Mouse (Mus musculus): ENCODE measurements around the gene Tsc22d1. TPM values are rescaled to one million over a fixed set of nuclear protein-coding genes. Genes with fewer than 3 reads are reported as not detected.
A peak's percentile ranks its signal among the peaks of the same experiment; 100 is the strongest.

Tsc22d1 gene
- total RNA-seq, 2 experiments from 2014 or later, result 14.4 to 18.6 TPM

DNA sequence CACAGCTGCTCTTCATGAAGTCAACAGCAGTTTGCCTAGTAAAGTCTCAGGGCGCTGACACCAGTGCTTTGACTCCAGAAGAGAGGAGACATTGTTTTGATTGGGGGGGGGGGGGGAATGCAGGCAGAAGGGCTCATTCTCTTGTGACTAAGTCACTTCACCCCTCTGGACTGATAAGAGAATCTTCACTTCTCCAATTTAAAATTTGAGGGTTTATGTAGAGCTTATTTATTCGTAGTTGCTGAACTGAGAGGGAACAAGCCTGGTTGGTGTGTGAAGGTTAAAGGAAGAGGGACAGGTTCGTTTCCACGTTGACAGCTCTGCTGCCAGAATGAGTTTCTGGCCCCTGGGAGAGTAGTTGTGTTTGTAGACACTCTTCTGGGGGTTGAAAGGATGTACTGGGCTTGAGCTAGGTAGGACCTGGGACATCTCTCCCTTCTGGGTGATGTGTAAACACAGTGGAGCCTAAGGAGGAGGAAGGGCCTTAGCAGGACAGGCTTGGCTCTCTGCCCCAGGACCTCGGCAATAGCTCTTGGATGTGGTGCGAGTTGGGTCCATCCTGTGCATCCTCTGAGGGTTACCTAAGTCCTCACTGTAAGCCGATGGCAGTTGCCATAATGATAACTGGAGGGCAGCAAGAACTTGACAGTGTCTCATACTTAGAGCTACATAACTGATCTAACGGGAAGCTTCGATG lies 93.2 kb downstream of the Tsc22d1 start:
- ATAC-seq (replicated peaks; ENCODE audit: low FRiP score, poor library complexity, severe bottlenecking), result no peak

DNA sequence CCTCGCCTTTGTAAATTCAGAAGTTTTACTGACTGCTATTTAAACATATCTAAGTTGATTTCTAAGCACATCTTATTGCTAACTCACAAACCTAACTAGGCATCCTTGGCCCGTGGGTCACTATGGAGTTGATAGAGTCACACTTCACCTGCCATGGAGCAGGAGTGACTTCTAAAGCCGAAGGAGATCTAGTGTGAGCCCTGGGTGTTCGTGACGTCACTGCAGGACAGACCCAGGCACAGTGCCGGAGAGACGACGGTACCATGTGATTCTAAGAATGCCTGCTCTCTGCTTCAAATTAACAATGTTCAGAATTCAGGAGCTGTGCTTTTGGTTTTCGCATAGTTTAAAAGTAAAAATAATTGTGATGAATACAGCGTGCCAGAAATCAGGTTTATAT lies 93.9 kb downstream of the Tsc22d1 start:
- no peak for ATAC-seq (replicated peaks; ENCODE audit: low FRiP score, poor library complexity, severe bottlenecking)

DNA sequence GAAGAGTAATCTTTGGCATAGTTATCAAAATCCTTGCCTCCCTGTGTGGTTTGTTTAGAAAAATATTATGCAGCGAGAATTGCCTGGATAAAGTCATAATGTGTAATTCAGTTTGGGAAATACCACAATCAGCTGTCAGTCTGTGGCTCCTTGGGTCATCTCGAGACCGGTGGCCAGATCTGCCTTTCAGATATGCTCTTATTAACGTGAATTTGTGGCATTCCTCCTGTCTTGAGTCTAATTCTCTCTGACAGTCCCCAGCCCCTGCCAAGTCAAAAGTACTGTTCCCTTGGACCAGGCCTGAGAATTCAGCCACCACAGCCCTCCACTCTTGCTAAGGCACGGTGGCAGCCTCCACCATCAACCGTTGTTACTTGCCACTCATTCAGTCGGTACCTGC lies 97.2 kb downstream of the Tsc22d1 start:
- ATAC-seq (replicated peaks; ENCODE audit: low FRiP score, poor library complexity, severe bottlenecking), result no peak

DNA sequence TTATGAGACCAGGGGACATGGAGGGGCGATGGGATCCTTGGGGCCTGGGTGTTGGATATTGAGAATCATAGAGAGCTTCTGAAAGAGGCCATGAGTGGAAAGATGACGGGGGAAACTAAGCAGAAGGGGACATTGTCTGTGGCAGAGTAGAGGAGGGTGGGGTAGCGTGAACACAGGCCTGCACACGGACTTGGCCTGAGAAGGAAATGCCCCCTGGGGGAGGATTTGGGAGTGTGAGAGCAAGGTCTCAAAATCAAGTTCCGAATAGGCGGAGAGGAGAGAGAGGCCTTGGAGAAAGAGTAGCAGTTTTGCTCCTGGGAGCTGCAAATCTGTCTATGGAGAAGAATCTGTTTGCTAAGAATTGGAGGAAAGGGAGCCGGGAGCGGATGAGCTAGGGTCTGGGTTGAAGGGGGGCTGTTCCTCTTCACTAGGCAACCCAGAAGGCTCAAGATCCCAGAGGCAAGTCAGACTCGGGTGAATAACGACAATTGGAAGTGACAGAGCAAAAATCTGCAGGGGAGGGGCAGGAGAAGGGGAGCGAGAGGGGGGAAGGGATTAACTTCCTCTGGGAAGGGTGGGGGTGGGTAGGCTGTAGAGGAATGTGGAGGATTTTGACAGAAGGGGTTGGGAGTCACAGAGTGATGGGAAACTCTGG lies 98.8 kb downstream of the Tsc22d1 start:
- no peak for ATAC-seq (replicated peaks; ENCODE audit: low FRiP score, poor library complexity, severe bottlenecking)

DNA sequence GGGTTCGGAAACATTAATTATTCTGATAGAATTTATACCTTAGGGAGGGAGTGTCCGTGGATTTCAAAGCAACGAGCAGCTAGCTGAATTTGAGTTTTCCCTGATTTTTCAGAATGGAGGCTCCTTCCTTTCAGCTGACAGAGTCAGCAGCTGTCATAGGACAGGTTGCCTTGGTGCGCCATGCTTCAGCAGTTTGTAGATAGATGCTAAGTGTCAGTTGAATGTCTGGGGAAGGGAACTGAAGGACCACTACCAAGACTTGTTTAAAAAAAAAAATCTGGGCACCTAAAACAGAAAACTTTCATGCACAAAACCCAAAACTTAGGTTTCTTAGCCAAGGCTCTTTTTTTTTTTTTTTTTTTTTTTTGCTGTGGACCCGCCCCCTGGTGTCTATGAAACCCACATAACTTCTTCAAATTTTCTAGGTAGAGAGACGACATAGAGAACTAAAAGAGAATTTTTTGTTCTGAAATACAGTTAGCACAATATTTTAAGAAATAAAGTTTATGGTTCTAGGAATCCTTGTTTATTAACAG lies 99.4 kb downstream of the Tsc22d1 start:
- ATAC-seq (replicated peaks; ENCODE audit: low FRiP score, poor library complexity, severe bottlenecking), result no peak

DNA sequence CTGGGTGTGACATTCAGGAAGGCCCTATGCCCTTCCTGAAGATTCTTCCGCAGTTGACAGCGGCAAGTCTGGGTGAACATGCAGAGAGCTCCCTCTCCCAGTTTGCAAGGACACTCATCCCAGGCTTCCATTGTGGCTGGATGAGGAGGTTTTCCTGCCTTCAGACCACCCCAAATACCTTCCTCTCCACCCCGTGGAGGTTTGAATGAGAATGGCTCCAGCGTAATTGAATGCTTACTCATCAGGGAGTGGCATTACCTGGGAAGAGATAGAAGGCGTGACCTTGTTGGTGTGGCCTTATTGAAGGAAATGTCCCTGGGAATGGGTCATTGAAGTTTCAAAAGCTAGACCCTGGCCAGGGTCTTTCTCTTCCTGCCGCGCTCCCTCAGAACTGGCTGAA lies 100.9 kb downstream of the Tsc22d1 start:
- ATAC-seq (replicated peaks; ENCODE audit: low FRiP score, poor library complexity, severe bottlenecking), result no peak

DNA sequence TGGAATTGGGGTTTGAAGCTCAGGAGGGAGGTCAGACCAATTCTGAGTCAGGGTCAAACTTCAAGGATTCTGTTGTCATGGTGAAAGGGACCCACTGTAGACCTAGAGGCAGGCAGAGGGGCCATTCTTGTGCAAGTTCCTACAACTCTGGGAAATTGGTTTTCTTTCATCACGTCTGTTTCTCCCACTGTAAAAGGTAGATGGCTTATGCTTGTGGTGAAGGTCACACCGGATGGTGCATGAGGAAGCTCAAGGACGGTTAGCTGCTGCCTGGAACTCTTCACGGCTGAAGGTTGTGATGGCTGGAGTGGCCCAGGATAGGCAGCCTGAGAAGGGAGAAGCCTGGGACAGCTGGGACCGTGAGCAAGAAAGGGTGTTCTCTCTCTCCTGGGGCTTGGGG lies 103.5 kb downstream of the Tsc22d1 start:
- ATAC-seq (replicated peaks; ENCODE audit: low FRiP score, poor library complexity, severe bottlenecking), result no peak

DNA sequence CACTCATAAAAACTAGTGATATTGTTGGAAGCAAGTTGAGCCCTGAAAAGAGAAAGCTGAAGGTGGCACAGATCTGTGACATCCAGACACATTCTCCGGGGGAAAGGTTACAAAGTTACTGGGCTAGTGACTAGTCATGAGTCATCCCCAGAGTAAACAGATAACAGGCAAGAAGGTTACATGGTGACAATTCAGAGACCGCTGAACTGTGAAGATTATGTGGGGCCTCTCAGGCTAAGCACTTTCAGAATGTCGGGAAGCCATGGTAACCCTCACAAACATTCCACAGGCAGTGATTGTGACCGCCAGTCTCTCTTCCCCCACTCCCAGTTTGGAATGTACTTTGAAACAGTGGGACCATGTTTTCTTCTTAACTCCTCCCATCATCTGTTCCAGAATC lies 105.8 kb downstream of the Tsc22d1 start:
- ATAC-seq (replicated peaks; ENCODE audit: low FRiP score, poor library complexity, severe bottlenecking), result peak; percentile 93

DNA sequence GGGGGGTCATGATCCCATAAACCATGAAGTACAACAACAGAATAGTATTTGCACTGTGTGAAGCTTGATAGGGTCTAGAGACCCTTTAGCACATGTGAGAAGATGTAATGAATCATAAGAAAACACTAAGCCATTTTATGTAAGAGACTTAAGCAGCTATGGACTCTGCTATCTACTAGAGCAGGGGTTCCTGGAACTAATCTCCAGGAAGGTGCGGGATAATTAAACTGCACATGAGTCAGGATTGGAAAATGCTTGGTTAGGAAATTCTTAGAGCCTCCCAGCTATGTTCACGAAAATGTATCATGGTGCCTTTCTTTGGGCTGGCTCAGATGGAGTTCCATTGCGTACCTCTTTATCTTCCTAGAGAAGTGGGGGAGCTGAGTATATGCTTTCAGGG lies 106.5 kb downstream of the Tsc22d1 start:
- no peak for ATAC-seq (replicated peaks; ENCODE audit: low FRiP score, poor library complexity, severe bottlenecking)

DNA sequence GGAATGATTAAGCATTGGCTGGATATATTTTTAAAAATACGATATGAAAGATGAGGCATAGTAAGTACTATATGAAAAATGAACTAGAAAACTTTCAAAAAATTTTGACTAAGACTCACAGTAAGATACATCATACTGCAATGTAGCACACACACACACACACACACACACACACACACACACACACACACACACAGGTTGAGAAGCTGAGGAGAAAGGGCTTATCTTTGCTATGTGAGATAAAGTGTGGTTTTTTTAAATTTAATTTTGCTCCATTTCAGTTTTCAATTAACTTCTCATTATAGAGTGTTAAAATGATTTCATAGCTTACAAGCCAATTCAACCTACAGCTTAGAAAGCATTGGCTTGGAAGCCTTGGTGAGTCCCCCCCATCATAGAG lies 108.6 kb downstream of the Tsc22d1 start:
- ATAC-seq (replicated peaks; ENCODE audit: low FRiP score, poor library complexity, severe bottlenecking), result no peak

DNA sequence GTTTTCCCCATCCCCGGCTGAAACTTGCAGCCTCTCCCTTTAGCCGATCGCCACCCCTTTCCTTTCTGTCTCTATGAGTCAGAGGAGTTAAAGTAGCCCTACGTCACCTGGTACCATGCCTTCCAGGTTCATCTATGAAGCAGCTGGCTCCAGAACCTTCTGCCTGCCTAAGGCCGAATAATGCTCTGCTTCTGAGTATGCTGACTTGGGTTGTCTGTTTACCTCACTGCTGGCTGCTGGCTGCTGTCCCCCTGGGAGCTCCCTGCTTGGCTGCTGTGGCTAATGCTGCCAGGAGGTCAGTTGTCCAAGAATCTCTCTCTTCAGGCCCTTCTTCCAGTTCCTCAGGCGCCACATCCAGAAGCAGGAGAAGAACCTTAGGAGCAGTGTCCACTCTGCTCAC lies 111.7 kb downstream of the Tsc22d1 start:
- no peak for ATAC-seq (replicated peaks; ENCODE audit: low FRiP score, poor library complexity, severe bottlenecking)

DNA sequence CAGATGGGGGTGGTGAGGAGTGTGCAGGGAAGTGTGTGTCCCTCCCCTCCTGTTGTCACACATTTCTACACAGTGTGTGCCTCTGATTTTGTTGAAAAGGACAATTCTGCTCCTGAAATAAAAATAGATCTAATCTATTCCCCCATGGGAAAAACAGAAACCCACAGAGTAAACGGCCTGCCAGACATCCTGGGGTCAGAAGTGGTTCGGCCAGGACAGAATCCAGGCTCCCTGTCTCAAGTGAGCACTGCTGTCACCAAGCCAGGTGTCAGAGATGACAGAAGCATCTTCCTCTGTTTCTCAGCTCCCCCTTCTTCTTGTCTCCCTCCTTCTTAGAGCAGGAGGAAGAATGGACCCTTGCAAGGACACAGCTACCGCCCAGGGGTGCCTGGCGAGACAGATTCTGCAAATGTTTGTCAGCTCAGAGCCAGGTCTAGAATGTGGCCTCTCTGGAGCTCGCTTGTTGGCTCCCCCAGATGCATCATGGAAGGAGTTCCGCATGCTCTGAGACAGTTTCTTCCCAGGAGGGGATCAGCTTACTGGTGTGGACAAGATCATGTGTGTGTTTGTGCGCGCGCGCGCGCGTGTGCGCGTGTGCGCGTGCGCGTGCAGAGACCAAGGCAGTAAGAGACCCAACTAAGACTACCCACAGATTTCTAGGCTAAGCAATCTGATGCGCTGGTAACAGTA lies 112.4 kb downstream of the Tsc22d1 start:
- no peak for ATAC-seq (replicated peaks; ENCODE audit: low FRiP score, poor library complexity, severe bottlenecking)

DNA sequence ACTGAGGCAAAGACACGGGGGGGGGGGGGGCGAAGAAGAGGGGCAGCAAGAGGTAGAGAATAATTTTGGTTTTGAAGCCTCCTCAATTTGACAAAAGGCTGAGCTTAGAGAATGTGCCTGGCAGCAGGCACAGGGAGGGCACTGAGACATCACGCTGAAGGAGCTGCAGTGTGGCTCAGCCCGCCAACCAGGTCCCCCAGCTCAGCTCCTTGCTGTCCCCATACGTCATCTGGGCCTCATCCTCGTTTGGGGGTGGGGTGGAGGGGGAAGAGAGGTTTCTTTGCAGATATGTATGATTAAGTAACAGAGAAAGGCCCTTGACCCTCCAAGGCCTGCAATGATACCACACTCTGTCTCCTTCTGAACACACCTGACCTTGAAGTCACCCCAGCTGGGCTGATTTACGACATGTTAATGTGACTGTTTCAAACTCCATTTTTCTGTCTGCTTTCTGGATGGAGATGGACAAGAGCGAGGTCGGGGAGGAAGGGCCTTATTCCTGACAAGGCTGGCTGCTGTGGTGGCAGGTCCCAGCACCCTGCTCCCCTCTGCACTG lies 113.1 kb downstream of the Tsc22d1 start:
- ATAC-seq (replicated peaks; ENCODE audit: low FRiP score, poor library complexity, severe bottlenecking), result no peak

DNA sequence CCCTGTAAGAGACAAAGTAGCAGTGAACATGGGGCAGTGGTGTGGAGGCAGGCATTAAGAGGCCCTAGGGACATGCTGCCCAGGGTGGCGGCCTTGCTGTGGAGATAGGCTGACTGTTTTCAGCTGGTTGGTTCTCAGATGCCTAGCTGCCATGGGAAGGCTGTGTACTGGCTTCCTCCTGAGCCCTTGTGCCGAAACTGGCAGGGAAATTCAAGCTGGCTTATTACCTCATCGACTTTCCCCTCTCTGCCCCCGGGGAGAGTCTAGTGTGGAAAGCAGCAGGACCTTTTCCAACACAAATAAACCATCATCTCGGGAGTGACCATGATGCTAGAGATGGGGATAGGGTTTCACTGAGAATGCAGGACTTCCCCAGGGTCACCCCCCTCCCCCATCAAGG lies 113.9 kb downstream of the Tsc22d1 start:
- ATAC-seq (replicated peaks; ENCODE audit: low FRiP score, poor library complexity, severe bottlenecking), result no peak

DNA sequence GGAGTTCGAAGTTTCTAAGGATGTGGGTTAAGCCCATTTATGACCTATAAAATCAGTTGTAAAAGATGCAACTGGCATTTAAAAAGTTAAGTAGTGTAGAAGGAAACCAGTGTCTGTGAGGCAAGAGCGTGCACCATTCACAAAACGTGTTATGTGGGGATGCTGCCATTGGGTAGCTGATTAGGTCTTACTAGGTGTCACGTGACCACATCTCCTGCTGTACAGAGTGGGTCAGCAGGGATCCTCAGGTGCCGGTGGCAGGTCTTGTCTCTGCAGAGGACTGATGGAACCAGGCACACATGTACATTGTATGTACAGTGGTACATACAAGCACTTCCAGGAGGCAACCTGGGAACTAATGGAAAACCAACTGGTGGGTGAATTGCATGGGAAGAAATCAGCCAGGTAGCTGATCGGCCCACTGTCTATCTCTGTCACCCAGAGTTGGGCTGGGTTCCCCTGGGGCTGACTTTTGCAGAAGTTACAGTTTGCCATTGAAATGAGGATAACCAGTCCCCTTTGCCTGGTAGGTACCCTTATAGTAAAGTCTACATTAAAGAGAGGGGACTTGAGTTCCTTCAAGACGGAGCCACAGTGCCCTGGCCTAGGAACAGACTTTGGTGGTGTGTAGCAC lies 116.4 kb downstream of the Tsc22d1 start:
- no peak for ATAC-seq (replicated peaks; ENCODE audit: low FRiP score, poor library complexity, severe bottlenecking)

DNA sequence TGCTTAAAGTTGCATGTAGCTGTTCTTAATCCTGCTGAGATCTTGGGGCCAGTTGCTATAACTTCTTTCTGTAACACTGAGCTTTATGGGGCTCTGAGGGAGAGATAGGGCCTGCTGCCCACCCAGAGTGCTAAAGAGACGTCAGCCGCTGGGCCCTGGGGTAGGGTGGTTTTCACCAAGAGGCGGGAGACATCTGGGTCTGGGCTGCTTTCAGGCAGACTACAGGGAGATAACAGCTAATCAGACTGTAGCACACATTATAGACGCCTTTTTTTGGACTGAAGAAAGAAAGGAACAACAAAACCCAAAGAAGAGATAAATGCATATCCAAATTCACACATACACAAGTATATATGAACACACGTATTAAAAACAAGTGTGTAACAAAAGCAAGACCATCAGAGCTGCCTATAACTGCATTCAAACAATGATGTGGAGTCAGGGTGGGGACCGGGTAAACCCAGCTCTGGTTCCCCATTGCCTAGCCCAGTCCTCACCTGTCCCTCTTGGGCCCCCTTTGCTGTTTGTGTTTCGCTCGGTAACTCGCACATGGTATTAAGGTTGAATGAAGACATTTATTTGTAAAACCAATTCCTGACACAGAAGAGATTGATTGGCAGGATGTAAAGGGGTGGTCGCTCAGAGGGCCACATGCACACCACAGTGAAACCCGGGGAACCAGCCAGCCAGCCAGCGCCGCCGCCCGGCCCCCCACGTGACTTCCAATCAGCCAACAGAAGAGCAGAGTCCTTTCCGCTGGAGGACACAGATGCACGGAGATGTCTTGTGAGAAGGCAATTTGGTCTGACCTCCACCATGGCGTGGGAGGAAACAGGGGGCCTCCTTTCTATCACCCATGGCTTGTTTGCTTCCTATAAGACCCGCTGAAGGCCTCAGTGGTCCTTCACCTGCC lies 117.8 kb downstream of the Tsc22d1 start:
- peak; percentile 93 for ATAC-seq (replicated peaks; ENCODE audit: low FRiP score, poor library complexity, severe bottlenecking)

DNA sequence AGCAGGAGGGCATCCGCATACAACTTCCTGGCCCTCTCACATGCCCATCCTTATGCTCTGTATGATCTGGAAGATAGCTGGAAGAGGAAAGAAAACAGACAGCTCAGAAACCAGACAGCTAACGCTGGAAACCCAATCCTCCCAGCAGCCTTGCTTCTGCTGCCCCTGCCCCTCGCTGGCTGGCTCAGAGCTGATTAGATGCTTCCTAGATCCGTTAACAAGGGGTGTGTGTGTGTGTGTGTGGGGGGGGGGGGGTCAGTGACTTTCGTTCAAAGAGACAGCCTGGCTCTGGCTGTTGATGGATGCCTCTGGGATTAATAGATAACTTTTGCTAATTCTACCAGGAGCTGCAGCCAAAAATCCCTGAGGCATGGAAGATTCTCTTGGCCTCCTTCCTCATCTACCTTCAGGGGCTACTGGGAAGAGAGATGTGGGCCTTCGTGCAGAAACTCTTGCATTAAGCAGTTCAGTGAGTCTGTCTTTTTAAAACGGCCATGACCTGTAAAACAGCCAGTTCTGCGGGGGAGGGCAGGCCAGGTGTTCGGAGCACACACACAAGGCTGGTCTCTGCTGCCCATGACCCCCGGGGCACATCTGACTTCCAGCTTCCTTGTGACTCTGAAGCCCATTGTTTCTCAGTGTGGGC lies 118.5 kb downstream of the Tsc22d1 start:
- ATAC-seq (replicated peaks; ENCODE audit: low FRiP score, poor library complexity, severe bottlenecking), result peak; percentile 40

DNA sequence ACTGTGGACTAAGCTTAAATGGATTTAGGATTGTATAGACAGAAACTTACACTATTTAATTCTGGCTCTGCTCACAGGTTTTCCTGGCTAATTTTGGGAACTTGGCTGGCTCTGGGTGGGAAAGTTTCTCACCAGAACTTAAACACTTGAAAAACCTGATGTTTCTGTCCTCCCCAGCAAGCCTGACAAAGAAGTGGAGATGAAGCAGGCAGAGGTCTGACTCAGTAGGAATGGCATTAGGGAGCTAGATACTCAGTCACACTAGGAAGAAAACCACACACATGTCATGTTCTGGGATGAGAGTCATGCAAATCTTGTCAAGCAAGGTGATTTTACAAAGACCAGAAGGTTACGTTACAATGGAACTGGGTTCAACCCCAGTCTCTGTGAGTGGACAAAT lies 120.3 kb downstream of the Tsc22d1 start:
- no peak for ATAC-seq (replicated peaks; ENCODE audit: low FRiP score, poor library complexity, severe bottlenecking)

DNA sequence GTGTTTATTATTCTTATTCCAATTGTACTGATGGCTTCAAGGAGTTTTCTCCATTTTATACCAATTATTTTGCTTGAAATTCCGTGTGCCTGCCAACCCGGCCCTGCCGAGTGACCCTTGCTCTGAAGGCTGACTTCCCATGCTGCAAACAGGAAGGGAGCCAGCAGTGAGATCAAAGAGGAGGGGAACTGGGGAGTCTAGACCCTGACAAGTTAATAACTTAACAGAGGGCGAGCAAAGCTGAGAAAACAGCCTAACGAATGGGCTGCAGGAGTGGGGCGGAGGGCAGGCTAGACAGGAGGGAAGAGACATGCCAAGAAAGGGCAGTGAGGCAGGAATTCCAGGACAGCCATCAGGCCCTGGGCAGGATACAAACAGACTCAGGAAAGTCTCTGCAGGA lies 122.2 kb downstream of the Tsc22d1 start:
- no peak for ATAC-seq (replicated peaks; ENCODE audit: low FRiP score, poor library complexity, severe bottlenecking)

Data from erythroblast, adult 5-6 weeks (primary cell).